Mouse (Mus musculus) CH12F3 (cell line): ENCODE measurements around the gene Fads1.

ENCODE experiments used
- in situ Hi-C: fragments of 300-500 bp; cut with MboI; formaldehyde crosslinking; loops from 2 replicates; pipeline ENCODE4 v1.14.3; 2020; ENCODE audit warnings: low sequenced_read_pairs

Gene Fads1

DNA sequence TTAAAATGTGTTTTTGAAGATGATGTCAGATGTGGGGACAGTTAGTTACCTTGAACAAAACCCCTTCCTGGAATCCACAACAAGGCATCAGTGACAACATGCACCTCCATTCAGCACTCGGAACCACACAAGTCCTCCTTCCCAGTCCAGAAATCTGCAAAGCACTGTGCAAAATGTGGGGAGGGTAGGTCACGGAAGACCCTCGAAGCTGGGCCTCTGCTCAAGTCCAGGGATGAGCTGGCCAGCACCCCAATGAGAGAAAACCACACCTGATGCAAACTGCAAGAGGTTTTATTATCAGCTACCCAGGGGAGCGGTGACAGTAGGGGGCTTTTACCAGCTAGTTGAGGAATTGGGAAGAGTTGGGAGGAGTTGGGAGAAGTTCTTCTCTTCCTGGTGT lies 7.7 kb upstream of the Fads1 start:
- in situ Hi-C loops = loop anchor here (25.0 kb wide), 2 partner anchors 163 to 263 kb away; partner anchors contain the start of genes Best1 and Rab3il1

DNA sequence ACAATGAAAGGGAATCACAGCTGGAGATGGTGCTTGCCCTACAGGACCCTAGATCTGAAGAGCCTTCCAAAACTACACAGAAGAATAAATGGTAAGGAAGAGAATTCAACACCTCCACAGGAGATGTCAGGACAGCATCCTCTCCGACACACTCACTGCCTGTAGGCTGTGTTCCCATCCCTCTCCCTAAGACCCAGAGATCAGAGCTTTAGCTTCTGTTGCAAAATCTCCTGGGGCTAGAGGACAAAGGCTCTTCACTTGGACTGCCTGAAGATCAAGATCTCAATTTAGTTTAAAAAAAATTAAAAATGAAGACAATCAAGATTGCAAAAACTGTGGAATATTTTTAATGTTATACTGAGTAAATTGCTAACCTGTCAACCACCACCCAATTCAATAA lies 6.2 kb upstream of the Fads1 start:
- in situ Hi-C loops = loop anchor here (25.0 kb wide), 2 partner anchors 164 to 264 kb away; partner anchors contain the start of genes Best1 and Rab3il1

DNA sequence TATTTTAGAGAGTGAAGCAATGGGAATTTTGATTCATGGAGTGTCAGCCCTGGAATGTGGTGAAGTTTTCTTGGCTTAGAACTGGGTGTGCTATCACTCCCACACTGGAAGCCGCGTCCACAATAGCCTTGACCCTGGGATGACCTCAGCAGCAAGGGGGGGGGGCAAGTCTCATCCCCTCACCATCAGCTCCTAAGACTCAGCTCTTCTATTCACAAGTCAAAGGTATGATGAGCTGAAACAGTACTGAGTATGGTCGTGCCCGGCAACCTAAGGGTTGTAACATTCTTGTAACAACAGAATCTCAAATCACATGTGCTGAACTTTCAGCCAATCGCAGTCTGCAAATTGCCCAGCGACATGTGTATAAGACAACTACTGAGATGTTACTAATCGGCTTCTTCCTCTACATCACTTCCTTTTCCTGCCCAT lies 5.7 kb upstream of the Fads1 start:
- in situ Hi-C loops = loop anchor here (25.0 kb wide), 2 partner anchors 165 to 265 kb away; partner anchors contain the start of genes Best1 and Rab3il1

DNA sequence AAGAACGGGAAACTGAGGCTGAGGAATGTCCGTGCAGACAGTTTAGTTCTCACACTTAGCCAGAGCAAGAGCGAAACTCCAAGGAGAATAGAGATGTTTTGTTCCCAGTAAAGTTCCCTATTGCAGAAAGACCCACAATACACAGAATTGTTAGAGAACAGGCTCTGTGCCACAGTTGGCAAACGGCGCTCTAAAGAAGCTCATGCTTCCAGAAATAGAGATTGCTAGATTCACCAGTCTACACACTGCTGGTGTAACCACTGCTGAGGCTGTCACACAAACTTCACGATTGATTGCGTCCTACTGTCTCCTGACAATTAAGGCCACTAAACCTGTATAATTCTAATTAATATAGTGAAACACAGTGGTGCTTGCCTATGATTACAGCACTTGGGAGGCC lies 1.5 kb upstream of the Fads1 start:
- in situ Hi-C loops = loop anchor here (25.0 kb wide), 2 partner anchors 169 to 269 kb away; partner anchors contain the start of genes Best1 and Rab3il1

DNA sequence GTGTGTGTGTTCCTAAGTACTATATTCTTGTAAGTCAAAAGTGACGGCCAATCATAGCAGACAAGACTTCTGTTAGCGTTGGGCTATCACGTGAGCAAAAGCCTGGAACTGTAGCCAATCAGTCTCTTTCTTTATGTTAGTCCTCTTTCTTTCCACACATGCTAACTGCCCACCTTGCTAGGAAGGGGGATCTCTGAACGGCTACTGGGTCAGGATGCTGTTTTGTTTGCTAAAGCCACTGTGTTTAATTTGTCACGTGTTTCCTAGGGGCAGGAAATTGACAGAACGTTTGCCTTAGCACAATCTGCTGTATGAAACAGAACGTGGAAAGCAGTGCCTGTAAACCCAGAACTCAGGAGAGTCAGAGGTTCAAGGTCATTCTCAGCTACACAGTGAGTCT lies 546 bp upstream of the Fads1 start:
- in situ Hi-C loops = loop anchor here (25.0 kb wide), 2 partner anchors 170 to 270 kb away; partner anchors contain the start of genes Best1 and Rab3il1

DNA sequence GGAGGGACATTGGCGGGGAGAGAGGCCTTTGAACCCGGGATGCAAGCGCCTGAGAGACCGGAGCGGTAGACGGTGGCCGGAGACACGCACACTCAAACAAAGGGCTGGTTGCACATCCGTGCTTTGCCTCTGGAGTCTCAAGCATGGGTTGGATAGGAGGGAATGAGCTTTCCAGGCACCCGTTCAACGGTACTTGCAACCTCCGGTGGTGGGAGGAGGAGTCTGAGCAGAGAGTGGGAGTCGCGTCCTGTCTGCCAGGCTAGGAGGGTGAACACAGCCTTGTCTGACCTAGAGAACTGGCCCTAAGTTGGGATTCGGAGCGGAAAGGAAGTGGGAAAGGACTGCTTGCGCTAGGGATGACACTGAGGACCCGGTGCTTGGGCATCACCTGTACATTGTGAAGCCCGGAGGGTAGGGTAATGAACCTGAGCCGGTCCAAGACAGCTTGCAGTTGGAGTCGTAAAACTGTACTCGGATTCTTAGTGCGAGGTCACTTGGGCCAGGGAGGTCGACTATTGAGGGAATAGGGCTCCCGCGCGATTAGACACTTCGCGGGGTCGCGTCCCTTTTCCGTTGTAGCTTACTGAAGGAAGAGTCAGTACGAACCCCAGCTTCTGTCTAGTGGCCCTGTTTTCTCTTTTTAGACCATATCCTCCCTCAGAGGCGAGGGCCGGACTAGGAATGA lies 753 bp downstream of the Fads1 start:
- in situ Hi-C loops = loop anchor here (25.0 kb wide), 2 partner anchors 171 to 271 kb away; partner anchors contain the start of genes Best1 and Rab3il1

DNA sequence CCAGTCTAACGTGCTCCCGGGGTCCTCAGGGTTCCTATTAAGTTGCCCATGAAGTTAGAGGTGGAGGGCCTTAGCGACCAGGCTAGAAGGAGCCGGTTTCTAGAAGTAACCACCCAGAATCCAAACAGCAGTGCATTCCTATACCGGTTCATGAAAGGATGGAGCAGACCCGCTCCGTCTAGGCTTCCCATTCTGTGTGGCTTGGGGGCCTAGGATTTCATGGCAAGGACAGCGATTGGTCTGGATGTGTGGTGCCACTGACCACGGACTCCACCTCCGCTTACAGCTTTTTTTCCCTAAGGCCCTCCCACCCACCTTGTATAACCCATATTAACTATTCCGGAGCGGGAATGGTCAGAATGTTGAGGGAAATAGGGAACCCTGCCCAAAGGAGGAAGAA lies 1.4 kb downstream of the Fads1 start:
- in situ Hi-C loops = loop anchor here (25.0 kb wide), 2 partner anchors 172 to 272 kb away; partner anchors contain the start of genes Best1 and Rab3il1

DNA sequence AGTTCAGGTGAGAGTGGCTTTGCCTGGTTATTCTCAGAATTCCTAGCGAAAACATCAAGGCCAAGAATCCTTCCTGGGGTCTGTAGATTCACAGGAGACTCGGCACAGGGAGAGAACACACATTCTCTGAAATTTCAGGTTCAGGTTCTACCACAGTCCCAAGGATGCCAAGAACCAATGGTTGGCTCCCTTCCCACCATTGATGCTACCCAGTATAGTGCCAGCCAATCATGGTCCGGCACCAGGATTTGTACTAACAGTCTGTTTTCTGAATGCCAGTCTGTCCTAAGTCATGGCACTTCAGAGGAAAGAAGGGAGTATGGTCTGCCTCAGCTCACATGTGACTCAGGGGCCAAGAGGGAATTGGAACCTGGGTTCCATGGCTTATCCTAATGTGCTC lies 3.2 kb downstream of the Fads1 start:
- in situ Hi-C loops = loop anchor here (25.0 kb wide), 2 partner anchors 174 to 274 kb away; partner anchors contain the start of genes Best1 and Rab3il1

DNA sequence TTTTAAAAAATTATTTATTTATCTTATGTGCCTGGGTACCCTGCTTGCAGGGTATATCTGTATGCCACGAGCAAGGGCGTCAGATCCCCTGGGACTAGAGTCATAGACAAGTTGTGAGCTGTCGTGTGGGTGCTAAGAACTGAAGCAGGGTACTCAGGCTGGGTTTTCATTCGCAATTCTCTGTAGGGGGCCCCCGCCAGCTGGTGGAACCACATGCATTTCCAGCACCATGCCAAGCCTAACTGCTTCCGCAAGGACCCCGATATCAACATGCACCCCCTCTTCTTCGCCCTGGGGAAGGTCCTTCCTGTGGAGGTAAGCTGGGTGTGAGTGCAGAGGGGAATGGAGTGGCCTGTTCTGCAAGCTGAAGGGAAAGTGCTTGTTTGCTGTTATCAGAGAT lies 3.9 kb downstream of the Fads1 start:
- in situ Hi-C loops = loop anchor here (25.0 kb wide), 2 partner anchors 174 to 274 kb away; partner anchors contain the start of genes Best1 and Rab3il1

DNA sequence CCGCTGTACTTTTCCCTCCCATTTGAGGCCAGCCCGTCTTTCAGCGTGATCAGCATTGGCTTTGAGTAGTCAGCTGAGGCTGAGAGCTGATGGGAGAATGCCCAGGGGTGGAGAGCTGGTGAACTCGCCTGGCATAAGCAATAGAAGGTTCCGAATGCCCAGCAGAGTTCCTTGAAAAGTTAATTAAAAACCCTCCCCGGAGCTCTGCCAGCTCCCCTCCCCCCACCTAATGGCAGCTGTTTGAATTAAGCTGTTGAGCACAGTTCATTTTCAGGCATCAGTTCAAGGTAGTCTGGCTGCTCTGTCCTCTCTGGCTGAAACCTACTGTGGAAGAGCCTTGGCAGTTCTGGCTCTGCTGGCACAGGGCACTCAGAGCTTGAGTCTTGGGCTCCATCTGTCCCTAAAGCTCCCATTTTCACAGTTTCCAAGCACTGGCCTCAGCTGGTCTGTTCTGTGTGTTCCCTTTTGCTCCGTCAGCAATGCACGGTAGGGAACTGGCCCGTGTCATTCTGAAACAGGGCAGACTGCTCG lies 5.7 kb downstream of the Fads1 start:
- in situ Hi-C loops = loop anchor here (25.0 kb wide), 2 partner anchors 176 to 276 kb away; partner anchors contain the start of genes Best1 and Rab3il1

DNA sequence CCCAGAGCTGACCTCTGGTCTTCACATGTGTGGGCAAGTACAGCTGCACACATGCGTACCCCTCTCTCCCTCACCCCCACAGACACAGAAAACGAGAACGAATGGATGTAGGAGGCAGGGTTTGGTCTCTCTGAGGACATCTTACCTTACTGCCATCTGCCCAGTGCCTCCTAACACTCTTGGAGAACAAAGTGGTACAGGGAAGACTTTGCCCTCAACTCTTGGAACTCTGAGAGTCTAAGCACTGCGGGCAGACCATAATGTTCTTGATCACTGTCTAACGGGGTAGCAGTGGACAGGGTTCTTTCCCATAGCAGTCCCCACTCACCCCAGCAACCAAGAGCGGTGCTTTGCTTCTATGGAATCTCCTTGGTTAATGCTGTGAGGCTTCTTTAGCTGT lies 6.3 kb downstream of the Fads1 start:
- in situ Hi-C loops = loop anchor here (25.0 kb wide), 2 partner anchors 177 to 277 kb away; partner anchors contain the start of genes Best1 and Rab3il1

DNA sequence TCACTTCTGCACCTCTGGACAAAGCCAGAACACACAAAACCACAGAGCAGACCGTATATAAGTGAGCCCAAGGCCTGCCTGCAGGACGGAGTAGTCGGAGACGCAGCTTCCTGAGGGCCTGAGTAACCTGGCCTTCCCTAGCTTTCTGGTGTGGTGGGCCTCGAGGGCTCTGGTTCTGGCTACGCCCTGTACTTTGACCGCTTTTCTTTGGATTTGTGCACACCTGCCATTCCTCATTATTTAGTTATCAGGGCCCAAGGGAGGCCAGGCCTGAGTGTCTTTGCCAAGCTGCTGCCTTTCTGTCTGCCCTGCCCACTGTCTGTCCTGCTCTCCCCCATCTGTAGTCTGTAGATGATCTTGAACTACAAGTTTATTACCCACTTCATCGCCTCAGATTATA lies 7.3 kb downstream of the Fads1 start:
- in situ Hi-C loops = loop anchor here (25.0 kb wide), 2 partner anchors 178 to 278 kb away; partner anchors contain the start of genes Best1 and Rab3il1

DNA sequence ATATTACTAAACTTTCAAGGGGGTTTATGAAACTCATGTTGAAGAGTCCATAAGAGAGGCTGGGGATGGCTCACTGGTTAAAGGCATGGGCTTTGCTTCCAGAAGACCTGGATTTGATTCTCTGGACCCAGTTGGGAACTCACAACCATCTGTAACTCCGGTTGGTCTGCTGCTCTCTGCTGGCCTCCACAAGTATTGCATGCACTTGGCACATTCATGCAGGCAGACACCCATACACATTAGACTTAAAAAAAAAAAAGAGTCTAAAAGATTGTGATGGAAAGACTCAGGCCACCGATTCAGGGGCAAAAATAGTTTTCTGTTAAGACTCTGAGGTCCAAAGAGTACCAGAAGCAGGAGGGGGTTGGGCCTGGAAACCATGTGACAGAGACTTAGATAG lies 8.1 kb downstream of the Fads1 start:
- in situ Hi-C loops = loop anchor here (25.0 kb wide), 2 partner anchors 178 to 278 kb away; partner anchors contain the start of genes Best1 and Rab3il1

DNA sequence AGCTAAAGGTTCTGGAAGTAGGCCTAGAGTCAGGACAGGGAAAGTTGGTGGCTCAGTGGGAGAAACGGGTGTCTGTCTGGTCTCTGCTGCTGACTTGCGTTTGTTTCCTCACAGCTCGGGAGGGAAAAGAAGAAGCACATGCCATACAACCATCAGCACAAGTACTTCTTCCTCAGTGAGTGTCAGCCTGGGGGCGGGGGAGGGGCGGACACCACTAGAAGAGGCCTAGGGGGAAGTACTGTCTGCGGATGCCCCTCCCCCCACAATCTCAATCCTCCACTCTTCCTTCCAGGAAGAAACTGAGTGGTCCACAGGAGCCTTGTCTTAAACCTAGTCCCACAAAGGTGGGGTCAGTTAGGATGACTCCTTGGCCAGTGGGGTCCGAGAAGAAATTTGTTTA lies 8.6 kb downstream of the Fads1 start:
- in situ Hi-C loops = loop anchor here (25.0 kb wide), 2 partner anchors 179 to 279 kb away; partner anchors contain the start of genes Best1 and Rab3il1

DNA sequence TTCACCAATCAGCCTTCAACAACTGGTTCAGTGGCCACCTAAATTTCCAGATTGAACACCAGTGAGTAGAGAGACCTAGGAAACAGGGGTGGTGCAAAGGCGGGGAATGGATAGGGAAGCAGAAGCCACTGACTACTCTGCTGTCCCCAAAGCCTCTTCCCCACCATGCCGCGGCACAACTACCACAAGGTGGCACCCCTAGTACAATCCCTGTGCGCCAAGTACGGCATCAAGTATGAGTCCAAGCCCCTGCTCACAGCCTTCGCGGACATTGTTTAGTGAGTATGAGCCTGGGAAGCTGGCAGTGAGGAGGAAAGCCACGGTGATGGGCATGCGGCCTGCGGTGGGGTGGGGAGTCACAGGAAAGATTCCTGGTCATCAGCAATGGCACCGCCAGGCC lies 11.6 kb downstream of the Fads1 start:
- in situ Hi-C loops = loop anchor here (25.0 kb wide), 2 partner anchors 182 to 282 kb away; partner anchors contain the start of genes Best1 and Rab3il1

DNA sequence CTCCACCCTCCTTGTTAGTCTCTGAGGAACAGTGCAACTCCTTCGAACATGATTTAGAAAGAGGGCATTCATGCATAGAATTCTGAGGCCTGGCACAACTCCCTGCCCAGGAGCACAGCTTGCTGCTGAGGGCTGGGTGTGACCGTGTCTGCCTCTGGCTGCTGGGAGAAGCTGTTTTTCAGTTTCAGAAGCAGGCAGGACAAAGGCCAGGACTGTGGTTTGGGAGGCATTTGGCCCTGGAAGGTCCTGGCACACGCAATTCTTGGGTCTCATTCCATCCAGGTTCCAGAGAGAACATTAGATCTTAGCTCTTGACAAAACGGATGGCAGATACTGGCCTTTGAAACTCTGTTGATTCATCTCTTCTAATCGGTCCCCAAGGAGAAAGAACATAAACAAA lies 12.6 kb downstream of the Fads1 start:
- in situ Hi-C loops = loop anchor here (25.0 kb wide), 2 partner anchors 183 to 283 kb away; partner anchors contain the start of genes Best1 and Rab3il1

DNA sequence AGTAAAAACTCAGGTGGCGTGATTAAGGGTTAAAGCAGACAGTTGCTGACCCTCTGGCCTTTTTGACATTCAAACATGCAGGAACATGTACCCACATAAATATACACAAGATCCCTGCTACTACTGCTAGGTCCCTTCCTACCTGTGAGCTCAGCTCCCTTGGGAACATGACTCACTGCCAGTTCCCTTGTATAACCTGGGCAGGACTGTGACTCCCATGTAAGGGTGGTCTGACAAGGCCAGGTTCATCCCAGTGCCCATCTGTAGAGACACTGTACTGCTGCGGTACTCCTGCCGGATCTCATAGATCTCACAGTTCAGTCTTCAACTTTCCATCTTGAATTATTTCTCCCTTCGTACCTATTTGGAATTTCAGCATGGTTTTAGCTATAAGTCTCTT lies 14.4 kb downstream of the Fads1 start:
- in situ Hi-C loops = loop anchor here (25.0 kb wide), 2 partner anchors 185 to 285 kb away; partner anchors contain the start of genes Best1 and Rab3il1

DNA sequence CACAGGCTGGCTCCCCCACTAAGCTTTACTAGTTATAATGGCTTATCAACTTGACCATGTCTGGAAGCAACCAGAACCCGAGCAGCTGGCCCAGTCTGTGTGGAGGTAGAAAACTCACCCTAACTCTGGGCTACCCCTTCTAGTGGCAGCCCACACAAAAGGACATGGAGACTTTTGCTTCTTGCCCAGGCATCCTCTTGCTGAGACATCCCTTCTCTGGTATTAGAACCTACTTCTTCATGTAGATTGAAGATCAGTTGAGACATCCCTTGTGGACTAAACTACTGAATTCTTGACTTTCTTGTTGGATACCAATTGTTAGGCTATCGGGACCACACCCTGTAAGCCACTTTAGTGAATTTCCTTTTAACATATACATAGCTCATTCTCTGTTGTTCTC lies 15.6 kb downstream of the Fads1 start:
- in situ Hi-C loops = loop anchor here (25.0 kb wide), 2 partner anchors 186 to 286 kb away; partner anchors contain the start of genes Best1 and Rab3il1

DNA sequence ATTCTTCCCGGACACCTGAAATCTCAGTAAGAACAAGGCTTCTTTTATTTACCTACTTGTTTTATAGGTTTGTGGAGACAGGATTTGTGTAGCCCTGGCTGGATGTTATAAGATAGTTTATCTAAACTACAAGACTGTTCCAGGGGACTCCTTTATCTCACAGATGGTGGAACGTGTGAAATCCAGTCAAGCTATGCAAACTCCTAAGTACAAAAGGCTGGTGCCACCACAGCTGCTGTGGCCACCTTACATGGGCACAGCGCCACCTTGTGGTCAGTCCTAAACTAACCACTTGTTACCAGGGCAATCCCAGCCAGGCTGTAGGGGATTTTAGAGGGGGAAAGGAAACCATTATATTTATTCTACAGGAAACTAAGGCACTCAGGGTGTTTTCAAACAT lies 16.0 kb downstream of the Fads1 start:
- in situ Hi-C loops = loop anchor here (25.0 kb wide), 2 partner anchors 186 to 286 kb away; partner anchors contain the start of genes Best1 and Rab3il1

DNA sequence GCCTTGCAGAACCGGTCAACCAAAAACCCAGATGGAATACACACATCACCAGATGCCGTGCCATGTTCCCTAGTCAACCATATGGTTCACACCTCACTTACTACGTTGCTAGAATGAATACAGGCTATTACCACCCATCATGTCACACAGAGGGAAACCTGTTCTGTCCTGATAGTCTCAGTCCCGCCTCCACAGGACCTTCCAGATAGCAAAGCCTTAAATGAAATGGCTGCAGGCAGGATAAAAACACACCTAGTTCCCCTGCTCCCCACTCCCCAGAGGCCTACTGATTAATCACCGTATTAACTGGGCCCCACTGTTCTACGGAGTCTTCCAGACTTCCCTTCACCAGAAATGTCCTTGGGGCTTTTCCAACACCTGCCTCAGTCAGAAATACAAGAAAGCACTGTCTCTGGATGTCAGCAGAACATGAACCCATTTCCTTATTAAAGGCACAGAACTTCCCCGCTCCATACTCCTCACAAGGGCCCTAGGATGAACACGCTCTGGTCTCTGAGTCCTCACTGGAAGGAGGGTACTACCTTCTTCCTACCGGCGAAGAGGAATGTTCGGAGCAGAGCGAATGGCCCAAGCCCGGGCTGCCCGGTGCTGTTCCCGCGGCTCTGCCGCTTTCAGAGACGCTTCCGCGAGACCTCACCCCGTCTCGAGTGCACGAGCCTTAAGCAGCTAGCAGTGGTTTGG lies 20.6 kb downstream of the Fads1 start:
- in situ Hi-C loops = no loop called here
